Mouse (Mus musculus) lung, embryonic 16.5 days (tissue): Measurements from ENCODE around the gene Polr2a. TPM values are rescaled to one million over a fixed set of nuclear protein-coding genes. Genes with fewer than 3 reads are reported as not detected.
"Not testable (repeated sequence)": the region's sequence is repeated elsewhere in the genome, so short reads cannot be mapped to it uniquely, and the experiment has no call there.

Source experiments
- ATAC-seq: fragments of 200-750 bp; cut with Nextera tagmentation; 2 replicates; pipeline ENCODE4 v1.8.0; 2017; ENCODE audit warnings: low read depth, mild to moderate bottlenecking, moderate library complexity
- H3K27ac ChIP-seq: fragments of 300-500 bp; sonication (generic); 2 replicates; pipeline ENCODE4 v1.5.1; 2014; ENCODE audit warnings: mild to moderate bottlenecking, control low read depth, low read length
- H3K27me3 ChIP-seq: fragments of 300-500 bp; sonication (generic); 2 replicates; pipeline ENCODE4 v1.6.1; 2014; ENCODE audit warnings: low read depth, low read length, mixed read lengths; ENCODE audit not compliant: control insufficient read depth, insufficient read depth
- H3K36me3 ChIP-seq: fragments of 300-500 bp; sonication (generic); 2 replicates; pipeline ENCODE4 v1.6.1; 2014; ENCODE audit warnings: low read length; ENCODE audit not compliant: control insufficient read depth, insufficient read depth
- H3K4me1 ChIP-seq: fragments of 300-500 bp; sonication (generic); replicated peaks from 2 replicates; pipeline ENCODE4 v1.6.1; 2014; ENCODE audit warnings: low read length, mixed read lengths; ENCODE audit not compliant: control insufficient read depth, insufficient read depth
- H3K4me2 ChIP-seq: fragments of 300-500 bp; sonication (generic); 2 replicates; pipeline ENCODE4 v1.6.1; 2014; ENCODE audit warnings: low read depth, low read length, control low read depth
- H3K4me3 ChIP-seq: fragments of 300-500 bp; sonication (generic); 2 replicates; pipeline ENCODE4 v1.5.1; 2014; ENCODE audit warnings: mild to moderate bottlenecking, low read length, control low read depth
- H3K9ac ChIP-seq: fragments of 300-500 bp; sonication (generic); 2 replicates; pipeline ENCODE4 v1.6.1; 2014; ENCODE audit warnings: low read length, control low read depth
- H3K9me3 ChIP-seq: fragments of 300-500 bp; sonication (generic); 2 replicates; pipeline ENCODE4 v1.6.1; 2016; ENCODE audit warnings: low read length; ENCODE audit not compliant: control insufficient read depth
- WGBS: fragments of 180-500 bp; shearing (Covaris S2); extraction: QIAGEN DNeasy Blood & Tissue Kit; methylation state at CpG from one replicate; pipeline ENCODE4 v1.1.7; 2014; 5-methylcytosine and 5-hydroxymethylcytosine counted together
- polyA plus RNA-seq: library from polyadenylated mRNA; unstranded; fragments of >200 nt; fragmentation: Nextera tagmentation; extraction: Ambion mirVana; gene quantifications from 2 replicates; pipeline ENCODE4 v1.2.1, GENCODE M21; 2015

Polr2a gene
- polyA plus RNA-seq, 1 experiment from 2014 or later, result 25.3 TPM

DNA sequence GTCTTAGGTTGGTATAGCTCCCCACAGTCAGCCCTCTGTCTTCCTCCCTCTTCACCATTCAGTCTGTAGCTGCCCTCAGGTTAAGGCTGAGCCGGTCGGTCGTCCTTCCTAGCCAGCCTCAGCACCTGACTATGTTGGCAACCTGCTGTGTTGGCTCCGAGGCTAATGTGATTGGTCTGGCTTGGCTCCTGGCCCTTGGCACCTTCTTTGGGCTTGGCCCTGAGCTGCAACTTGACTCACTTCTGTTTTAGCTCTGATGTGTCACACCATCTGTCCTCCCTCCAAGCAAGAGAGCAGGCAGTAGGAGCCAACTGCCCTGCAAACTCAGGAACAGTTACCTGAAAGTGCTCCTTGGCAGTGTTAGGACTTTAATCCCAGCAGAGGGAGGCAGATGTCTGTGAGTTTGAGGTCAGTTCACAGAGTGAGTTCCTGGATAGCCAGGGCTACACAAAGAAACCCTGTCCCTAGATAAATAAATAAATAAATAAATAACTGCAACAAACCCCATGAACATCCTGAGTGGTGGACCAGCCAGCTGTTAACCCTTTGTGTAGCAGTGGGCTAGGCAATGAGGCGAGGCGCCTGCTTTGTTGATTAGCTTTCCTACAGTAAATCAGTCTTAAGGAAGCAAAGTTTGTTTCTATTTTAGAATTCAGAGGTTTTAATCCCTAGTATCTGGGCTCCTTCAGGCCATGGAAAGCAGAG is 51.5 kb downstream of the Polr2a start:
- ATAC-seq, result no peak
- no peak overlapping the region for H3K9ac ChIP-seq
- WGBS, result 49% methylated on average over 6 of the region's 6 CpGs

GRCm38 (mm10) chr11:69704613-69705010 is 53.8 kb downstream of the Polr2a start:
- Histone ChIP-seq H3K27me3 (no peaks in the 10 kb centered on the region), H3K4me2 (no peak overlapping the region), H3K4me3 (no peak overlapping the region), H3K9me3 (no peaks in the 10 kb centered on the region), H3K9ac (no peak overlapping the region), H3K36me3 (no peaks in the 10 kb centered on the region), H3K4me1 (no peaks in the 10 kb centered on the region), H3K27ac (no peak overlapping the region)
- WGBS, result 18% methylated on average over 2 of the region's 2 CpGs
- ATAC-seq, result no peak

More for the DNA sequence above, 51.5 kb downstream of the Polr2a start:
- Histone ChIP-seq H3K9me3 (no peaks in the 10 kb centered on the region), H3K27ac (no peak overlapping the region), H3K4me1 (no peaks in the 10 kb centered on the region), H3K27me3 (no peaks in the 10 kb centered on the region), H3K36me3 (no peaks in the 10 kb centered on the region), H3K4me3 (no peak overlapping the region), H3K4me2 (no peak overlapping the region)

GRCm38 (mm10) chr11:69703814-69704612 is 54.4 kb downstream of the Polr2a start:
- Histone ChIP-seq H3K9ac (no peak overlapping the region), H3K36me3 (no peaks in the 10 kb centered on the region), H3K27me3 (no peaks in the 10 kb centered on the region), H3K9me3 (no peaks in the 10 kb centered on the region), H3K4me3 (no peak overlapping the region), H3K4me1 (no peaks in the 10 kb centered on the region), H3K27ac (no peak overlapping the region), H3K4me2 (no peak overlapping the region)
- ATAC-seq, result no peak
- WGBS, result 49% methylated on average over 8 of the region's 8 CpGs

DNA sequence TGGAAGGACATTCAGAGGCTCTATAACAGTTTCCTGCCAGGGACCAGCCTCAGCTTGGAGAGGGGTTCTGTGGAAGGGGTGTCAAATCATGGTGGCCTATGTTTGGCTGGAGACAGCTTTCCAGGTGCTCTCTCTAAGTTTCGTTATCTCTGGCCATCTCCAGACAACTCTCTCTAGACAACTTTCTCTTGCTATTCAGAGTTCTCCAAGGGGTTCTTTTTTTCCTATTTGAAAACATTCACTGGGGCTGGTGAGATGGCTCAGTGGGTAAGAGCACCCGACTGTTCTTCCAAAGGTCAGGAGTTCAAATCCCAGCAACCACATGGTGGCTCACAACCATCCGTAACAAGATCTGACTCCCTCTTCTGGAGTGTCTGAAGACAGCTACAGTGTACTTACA is 55.1 kb downstream of the Polr2a start:
- not testable (repeated sequence) for H3K4me2 ChIP-seq, H3K9me3 ChIP-seq, H3K27me3 ChIP-seq, H3K27ac ChIP-seq, H3K9ac ChIP-seq, ATAC-seq, H3K4me1 ChIP-seq, H3K36me3 ChIP-seq, H3K4me3 ChIP-seq
- WGBS, result 59% methylated on average over 2 of the region's 3 CpGs

- H3K36me3 ChIP-seq, H3K9ac ChIP-seq, H3K27ac ChIP-seq, ATAC-seq, H3K27me3 ChIP-seq, H3K4me1 ChIP-seq, H3K4me2 ChIP-seq, H3K4me3 ChIP-seq, H3K9me3 ChIP-seq: not testable (repeated sequence)
- 91% methylated on average over 10 of the region's 10 CpGs for WGBS
Observed at GRCm38 (mm10) chr11:69702886-69703285, 55.6 kb downstream of the Polr2a start.

DNA sequence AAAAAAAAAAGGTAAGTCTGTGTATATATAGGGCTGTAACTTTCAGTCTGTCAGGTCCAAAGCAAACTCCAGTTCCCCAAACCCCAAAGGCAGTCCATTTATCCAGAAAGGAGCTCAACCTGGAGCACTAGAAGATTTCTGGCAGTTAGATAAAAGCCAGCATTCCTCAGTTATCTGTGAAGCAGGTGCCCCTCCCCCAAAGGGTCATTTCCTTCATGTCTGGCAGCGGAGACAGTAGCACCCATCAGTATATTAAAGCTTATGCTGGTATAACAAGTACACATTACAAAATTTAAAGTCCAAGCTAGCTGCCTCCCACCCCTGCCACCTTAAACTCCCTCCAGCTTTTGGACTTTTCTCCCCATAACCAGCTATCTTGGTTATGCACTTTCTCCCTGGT is 58.8 kb downstream of the Polr2a start:
- Histone ChIP-seq H3K9me3 (no peaks in the 10 kb centered on the region), H3K4me3 (no peak overlapping the region), H3K27ac (no peak overlapping the region), H3K4me2 (no peak overlapping the region), H3K27me3 (no peaks in the 10 kb centered on the region), H3K4me1 (peaks cover 12% of the 10 kb centered on the region; the same call in 1 of the 2 replicates), H3K9ac (no peak overlapping the region), H3K36me3 (no peaks in the 10 kb centered on the region)
- no peak for ATAC-seq
- 22% methylated on average over 1 of the region's 1 CpGs for WGBS

DNA sequence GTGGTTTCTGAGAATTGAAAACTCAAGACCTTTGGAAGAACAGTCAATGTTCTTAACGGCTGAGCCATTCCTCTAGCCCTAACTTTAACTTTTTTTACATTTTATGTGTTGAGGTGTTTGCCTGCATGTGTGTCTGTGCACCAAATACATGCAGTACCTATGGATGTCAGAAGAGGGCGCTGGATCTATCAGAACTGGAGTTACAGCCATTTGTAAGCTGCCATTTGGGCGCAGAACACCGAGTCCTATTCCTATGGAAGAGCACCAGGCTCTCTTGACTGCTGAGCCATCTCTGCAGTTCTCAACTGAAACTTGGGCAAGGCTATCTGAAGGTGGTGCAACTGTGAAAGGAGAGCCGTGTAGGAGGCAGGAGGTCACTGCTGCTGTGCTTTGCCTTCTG is 59.9 kb downstream of the Polr2a start:
- WGBS, result 62% methylated on average over 5 of the region's 5 CpGs
- H3K27me3 ChIP-seq, result no peaks in the 10 kb centered on the region

DNA sequence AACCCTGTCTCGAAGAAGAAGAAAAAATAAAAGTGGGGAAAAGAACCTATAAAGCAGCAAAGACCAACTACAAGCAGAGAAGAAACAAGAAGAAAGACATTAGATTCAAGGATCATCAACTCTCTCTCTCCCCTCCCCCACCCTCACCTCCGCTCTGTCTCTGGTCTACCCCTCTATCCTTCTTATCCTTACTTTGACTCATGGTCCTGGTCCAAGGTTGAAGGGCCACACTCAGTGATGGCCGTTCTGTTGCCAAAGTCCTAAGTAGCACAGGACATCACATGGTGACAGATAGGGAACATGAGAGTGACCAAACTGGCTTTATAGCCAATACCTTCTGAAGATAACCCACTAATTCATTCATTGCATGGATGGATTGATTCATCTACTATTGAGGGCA is 61.0 kb downstream of the Polr2a start:
- no peaks in the 10 kb centered on the region for H3K36me3 ChIP-seq
- 90% methylated on average over 3 of the region's 3 CpGs for WGBS
- no peaks in the 10 kb centered on the region for H3K9me3 ChIP-seq
- no peak overlapping the region for H3K9ac ChIP-seq
- no peak overlapping the region for H3K4me2 ChIP-seq
- H3K4me1 ChIP-seq, result peaks cover 12% of the 10 kb centered on the region; the same call in 1 of the 2 replicates
- ATAC-seq, result no peak
- H3K4me3 ChIP-seq, result no peak overlapping the region
- no peak overlapping the region for H3K27ac ChIP-seq
- H3K27me3 ChIP-seq, result no peaks in the 10 kb centered on the region

More for the DNA sequence above, 59.9 kb downstream of the Polr2a start:
- Histone ChIP-seq H3K27ac (no peak overlapping the region), H3K36me3 (no peaks in the 10 kb centered on the region), H3K4me1 (peaks cover 12% of the 10 kb centered on the region; the same call in 1 of the 2 replicates), H3K4me3 (no peak overlapping the region), H3K4me2 (no peak overlapping the region), H3K9me3 (no peaks in the 10 kb centered on the region), H3K9ac (no peak overlapping the region)
- no peak for ATAC-seq

DNA sequence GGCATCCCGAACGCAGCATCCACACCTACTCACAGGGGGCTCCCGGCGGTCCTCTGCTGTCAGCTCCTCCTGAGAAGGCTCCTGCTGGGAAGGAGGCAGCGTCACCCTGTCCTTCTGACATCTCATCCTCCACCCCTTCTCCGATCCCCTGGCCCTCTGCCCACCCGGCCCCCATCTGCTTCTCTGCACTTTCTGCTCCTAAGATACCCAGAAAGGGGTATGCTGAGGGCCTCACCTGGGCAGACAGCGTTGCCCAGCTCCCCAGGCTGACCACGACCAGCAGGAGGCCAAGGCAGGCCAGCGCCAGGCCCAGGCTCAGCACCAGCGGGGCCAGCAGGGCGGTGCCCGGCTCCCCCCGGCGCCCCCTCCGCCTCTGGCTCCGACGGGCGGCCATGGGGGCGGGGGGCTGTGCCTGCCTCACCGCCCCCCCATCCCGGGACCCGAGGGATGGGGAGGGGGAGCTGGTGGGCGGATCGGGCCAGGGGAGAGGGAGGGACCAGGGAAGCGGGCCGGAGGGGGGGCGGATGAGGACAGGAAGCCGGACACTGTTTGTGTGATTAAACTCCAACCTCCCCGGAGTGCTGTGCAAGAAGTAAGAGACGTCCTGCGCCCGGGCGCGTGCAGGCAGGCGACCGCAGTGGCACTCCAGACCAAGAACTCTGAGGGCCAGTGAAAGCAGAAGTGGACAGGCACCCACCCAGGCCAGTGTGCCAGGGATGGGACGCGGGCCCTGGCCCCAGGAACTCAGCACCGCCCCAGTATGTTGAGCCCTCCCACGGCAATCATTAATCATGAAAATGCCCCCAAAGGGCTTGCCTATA is 62.9 kb downstream of the Polr2a start, which contains the start of the genes Tnfsf12 and Tnfsfm13:
Gene Tnfsf12, minus strand, starts transcription at position 489 of the 821 bp plus-strand sequence.
Gene Tnfsfm13, minus strand, starts transcription at position 738 of the 821 bp plus-strand sequence.
- Histone ChIP-seq H3K27me3 (no peaks in the 10 kb centered on the region), H3K27ac (peak within 1 kb of the TSS; percentile 89), H3K4me2 (peak within 1 kb of the TSS; percentile 95), H3K9ac (peak within 1 kb of the TSS; percentile 92), H3K9me3 (no peaks in the 10 kb centered on the region), H3K4me3 (peak within 1 kb of the TSS; percentile 67), H3K36me3 (no peaks in the 10 kb centered on the region), H3K4me1 (peaks cover 12% of the 10 kb centered on the region; the same call in 1 of the 2 replicates)
- ATAC-seq, result peak; percentile 89
- under 1% methylated on average over 38 of the region's 41 CpGs for WGBS
